Mouse (Mus musculus): ENCODE data around the gene Gm49354.

DNA sequence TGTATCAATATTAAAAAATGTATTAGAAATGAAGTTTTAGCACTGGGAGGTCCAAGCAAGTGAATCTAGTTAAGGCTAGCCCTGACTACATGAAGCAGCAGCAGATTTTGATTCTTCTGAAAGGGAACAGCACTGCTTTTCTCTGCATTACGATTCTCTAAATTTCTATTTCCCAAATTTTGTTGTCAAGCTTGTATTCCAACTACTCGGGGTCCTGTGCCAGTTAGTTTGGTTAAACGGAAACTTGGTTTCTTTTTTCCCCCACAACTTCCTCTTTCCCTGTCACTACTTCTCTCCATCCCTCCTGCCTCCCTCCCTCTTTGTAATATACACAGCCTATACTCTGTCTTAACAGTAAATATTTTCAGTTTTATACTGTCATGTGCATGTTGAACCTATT, 38.8 kb upstream of the Gm49354 start:
- TF ChIP-seq CTCF (IDR thresholded peaks at IDR 0.05; ENCODE audit: low read depth, low read length) = no peak
- no peak for TF ChIP-seq POLR2AphosphoS5 (IDR thresholded peaks at IDR 0.05; ENCODE audit: insufficient replicate concordance, low read depth, low read length)
- TF ChIP-seq GATA1 (IDR thresholded peaks at IDR 0.05; ENCODE audit: borderline replicate concordance, low read length) = no peak
- TF ChIP-seq TAL1 (conservative IDR thresholded peaks at IDR 0.05; ENCODE audit: low read depth, low read length) = no peak

Data from G1E (cell line).